Mouse (Mus musculus) neural tube, embryonic 15.5 days (tissue): ENCODE measurements around the gene Erc2. TPM values are rescaled to one million over a fixed set of nuclear protein-coding genes. Genes with fewer than 3 reads are reported as not detected.

Experiments used
- ATAC-seq: fragments of 200-750 bp; cut with Nextera tagmentation; 2 replicates; pipeline ENCODE4 v1.8.0; 2017; ENCODE audit warnings: mild to moderate bottlenecking, moderate TSS enrichment, moderate library complexity; ENCODE audit not compliant: low FRiP score
- H3K27ac ChIP-seq: fragments of 300-500 bp; sonication (generic); replicated peaks from 2 replicates; pipeline ENCODE4 v1.5.1; 2015; ENCODE audit warnings: mild to moderate bottlenecking, inconsistent platforms
- H3K27me3 ChIP-seq: fragments of 300-500 bp; sonication (generic); replicated peaks from 2 replicates; pipeline ENCODE4 v1.6.1; 2015; ENCODE audit warnings: inconsistent platforms
- H3K36me3 ChIP-seq: fragments of 300-500 bp; sonication (generic); 2 replicates; pipeline ENCODE4 v1.6.1; 2015; ENCODE audit warnings: inconsistent platforms
- H3K4me1 ChIP-seq: fragments of 300-500 bp; sonication (generic); 2 replicates; pipeline ENCODE4 v1.6.1; 2015; ENCODE audit warnings: inconsistent platforms
- H3K4me2 ChIP-seq: fragments of 300-500 bp; sonication (generic); 2 replicates; pipeline ENCODE4 v1.6.1; 2015; ENCODE audit warnings: inconsistent platforms, mild to moderate bottlenecking, moderate library complexity
- H3K4me3 ChIP-seq: fragments of 300-500 bp; sonication (generic); replicated peaks from 2 replicates; pipeline ENCODE4 v1.5.1; 2015; ENCODE audit warnings: mild to moderate bottlenecking, inconsistent platforms
- H3K9ac ChIP-seq: fragments of 300-500 bp; sonication (generic); replicated peaks from 2 replicates; pipeline ENCODE4 v1.6.1; 2015; ENCODE audit warnings: mild to moderate bottlenecking, inconsistent platforms
- H3K9me3 ChIP-seq: fragments of 300-500 bp; sonication (generic); replicated peaks from 2 replicates; pipeline ENCODE4 v1.6.1; 2016; ENCODE audit warnings: inconsistent platforms
- WGBS: fragments of 180-500 bp; shearing (Covaris S2); methylation state at CpG from one replicate; pipeline ENCODE4 v1.1.7; 2015; ENCODE audit warnings: mixed read lengths; 5-methylcytosine and 5-hydroxymethylcytosine counted together
- polyA plus RNA-seq: library from polyadenylated mRNA; unstranded; fragments of >200 nt; fragmentation: Nextera tagmentation; extraction: Ambion mirVana; gene quantifications from 2 replicates; pipeline ENCODE4 v1.2.1, GENCODE M21; 2015

The Erc2 gene
- polyA plus RNA-seq, 1 experiment from 2014 or later = 80.3 TPM

GRCm38 (mm10) chr14:27721759-27722158 lies 99.5 kb downstream of the Erc2 start:
- Histone ChIP-seq H3K4me2 (no peak overlapping the region), H3K9me3 (no peaks in the 10 kb centered on the region), H3K4me3 (no peak overlapping the region), H3K36me3 (no peaks in the 10 kb centered on the region), H3K4me1 (peaks cover 7% of the 10 kb centered on the region; the same call in 1 of the 2 replicates), H3K27me3 (no peaks in the 10 kb centered on the region), H3K27ac (no peak overlapping the region), H3K9ac (no peak overlapping the region)
- ATAC-seq = no peak
- 88% methylated on average over 3 of the region's 3 CpGs for WGBS

- Histone ChIP-seq H3K4me2 (no peak overlapping the region), H3K27ac (no peak overlapping the region), H3K9me3 (no peaks in the 10 kb centered on the region), H3K9ac (no peak overlapping the region), H3K4me1 (no peaks in the 10 kb centered on the region), H3K4me3 (no peak overlapping the region), H3K36me3 (no peaks in the 10 kb centered on the region), H3K27me3 (no peaks in the 10 kb centered on the region)
- WGBS = 92% methylated on average over 8 of the region's 8 CpGs
- ATAC-seq = no peak
These were observed 105.3 kb downstream of the Erc2 start for GRCm38 (mm10) chr14:27727541-27727940.

- H3K4me3 ChIP-seq = no peak overlapping the region
- ATAC-seq = no peak
- H3K4me1 ChIP-seq = no peaks in the 10 kb centered on the region
- H3K4me2 ChIP-seq = no peak overlapping the region
- H3K36me3 ChIP-seq = no peaks in the 10 kb centered on the region
- no peaks in the 10 kb centered on the region for H3K9me3 ChIP-seq
- 17% methylated on average over 4 of the region's 4 CpGs for WGBS
- no peak overlapping the region for H3K27ac ChIP-seq
- no peak overlapping the region for H3K9ac ChIP-seq
- H3K27me3 ChIP-seq = no peaks in the 10 kb centered on the region
These were observed 108.9 kb downstream of the Erc2 start for GRCm38 (mm10) chr14:27731086-27731485.

- ATAC-seq = no peak
- Histone ChIP-seq H3K9me3 (no peaks in the 10 kb centered on the region), H3K36me3 (no peaks in the 10 kb centered on the region), H3K27ac (no peak overlapping the region), H3K9ac (no peak overlapping the region), H3K4me2 (no peak overlapping the region), H3K4me3 (no peak overlapping the region), H3K4me1 (no peaks in the 10 kb centered on the region), H3K27me3 (no peaks in the 10 kb centered on the region)
- 7% methylated on average over 1 of the region's 1 CpGs for WGBS
These were observed 117.2 kb downstream of the Erc2 start for GRCm38 (mm10) chr14:27739436-27739835.

- H3K9ac ChIP-seq = no peak overlapping the region
- no peak overlapping the region for H3K27ac ChIP-seq
- H3K4me2 ChIP-seq = no peak overlapping the region
- H3K36me3 ChIP-seq = peaks cover 5% of the 10 kb centered on the region; the same call in 1 of the 2 replicates
- H3K4me1 ChIP-seq = no peaks in the 10 kb centered on the region
- H3K9me3 ChIP-seq = no peaks in the 10 kb centered on the region
- 25% methylated on average over 3 of the region's 3 CpGs for WGBS
- no peaks in the 10 kb centered on the region for H3K27me3 ChIP-seq
- no peak overlapping the region for H3K4me3 ChIP-seq
- no peak for ATAC-seq
These were observed 119.2 kb downstream of the Erc2 start for GRCm38 (mm10) chr14:27741248-27741916.

- no peaks in the 10 kb centered on the region for H3K27me3 ChIP-seq
- no peak overlapping the region for H3K4me2 ChIP-seq
- no peak for ATAC-seq
- no peaks in the 10 kb centered on the region for H3K9me3 ChIP-seq
- no peaks in the 10 kb centered on the region for H3K36me3 ChIP-seq
- no peak overlapping the region for H3K27ac ChIP-seq
- H3K4me1 ChIP-seq = no peaks in the 10 kb centered on the region
- H3K9ac ChIP-seq = no peak overlapping the region
- no peak overlapping the region for H3K4me3 ChIP-seq
- WGBS = 76% methylated on average over 1 of the region's 1 CpGs
These were observed 132.1 kb downstream of the Erc2 start for GRCm38 (mm10) chr14:27754340-27754739.

- Histone ChIP-seq H3K9ac (no peak overlapping the region), H3K36me3 (no peaks in the 10 kb centered on the region), H3K4me2 (no peak overlapping the region), H3K4me1 (no peaks in the 10 kb centered on the region), H3K27ac (no peak overlapping the region), H3K9me3 (no peaks in the 10 kb centered on the region), H3K4me3 (no peak overlapping the region), H3K27me3 (no peaks in the 10 kb centered on the region)
- ATAC-seq = no peak
- 93% methylated on average over 5 of the region's 5 CpGs for WGBS
These were observed 134.7 kb downstream of the Erc2 start for GRCm38 (mm10) chr14:27756901-27757300.

GRCm38 (mm10) chr14:27758230-27758629 lies 136.0 kb downstream of the Erc2 start:
- Histone ChIP-seq H3K36me3 (no peaks in the 10 kb centered on the region), H3K4me2 (no peak overlapping the region), H3K4me3 (no peak overlapping the region), H3K4me1 (no peaks in the 10 kb centered on the region), H3K9me3 (no peaks in the 10 kb centered on the region), H3K27me3 (no peaks in the 10 kb centered on the region), H3K9ac (no peak overlapping the region), H3K27ac (no peak overlapping the region)
- ATAC-seq = no peak
- 95% methylated on average over 1 of the region's 1 CpGs for WGBS

- Histone ChIP-seq H3K4me1 (no peaks in the 10 kb centered on the region), H3K36me3 (no peaks in the 10 kb centered on the region), H3K27me3 (no peaks in the 10 kb centered on the region), H3K4me3 (no peak overlapping the region), H3K27ac (no peak overlapping the region), H3K9ac (no peak overlapping the region), H3K4me2 (no peak overlapping the region), H3K9me3 (no peaks in the 10 kb centered on the region)
- no peak for ATAC-seq
- 95% methylated on average over 6 of the region's 6 CpGs for WGBS
These were observed 136.9 kb downstream of the Erc2 start for GRCm38 (mm10) chr14:27759069-27759628.

- Histone ChIP-seq H3K9ac (no peak overlapping the region), H3K27me3 (no peaks in the 10 kb centered on the region), H3K27ac (no peak overlapping the region), H3K9me3 (no peaks in the 10 kb centered on the region), H3K36me3 (no peaks in the 10 kb centered on the region), H3K4me2 (no peak overlapping the region), H3K4me1 (no peaks in the 10 kb centered on the region), H3K4me3 (no peak overlapping the region)
- no peak for ATAC-seq
- 93% methylated on average over 9 of the region's 9 CpGs for WGBS
These were observed 137.8 kb downstream of the Erc2 start for GRCm38 (mm10) chr14:27759982-27760381.

GRCm38 (mm10) chr14:27775367-27775766 lies 153.1 kb downstream of the Erc2 start:
- Histone ChIP-seq H3K4me3 (no peak overlapping the region), H3K27me3 (no peaks in the 10 kb centered on the region), H3K27ac (no peak overlapping the region), H3K9ac (no peak overlapping the region), H3K4me2 (no peak overlapping the region), H3K4me1 (no peaks in the 10 kb centered on the region), H3K36me3 (peaks cover 11% of the 10 kb centered on the region), H3K9me3 (no peaks in the 10 kb centered on the region)
- 84% methylated on average over 5 of the region's 5 CpGs for WGBS
- ATAC-seq = no peak

GRCm38 (mm10) chr14:27778503-27778902 lies 156.3 kb downstream of the Erc2 start:
- H3K4me3 ChIP-seq = no peak overlapping the region
- peaks cover 11% of the 10 kb centered on the region for H3K36me3 ChIP-seq
- no peak for ATAC-seq
- WGBS = 65% methylated on average over 8 of the region's 8 CpGs
- no peaks in the 10 kb centered on the region for H3K27me3 ChIP-seq
- H3K4me1 ChIP-seq = no peaks in the 10 kb centered on the region
- H3K9ac ChIP-seq = no peak overlapping the region
- H3K4me2 ChIP-seq = no peak overlapping the region
- no peak overlapping the region for H3K27ac ChIP-seq
- no peaks in the 10 kb centered on the region for H3K9me3 ChIP-seq
